Comparison of ENCODE assay signal across 8 mouse cellular contexts in the genomic region with DNA sequence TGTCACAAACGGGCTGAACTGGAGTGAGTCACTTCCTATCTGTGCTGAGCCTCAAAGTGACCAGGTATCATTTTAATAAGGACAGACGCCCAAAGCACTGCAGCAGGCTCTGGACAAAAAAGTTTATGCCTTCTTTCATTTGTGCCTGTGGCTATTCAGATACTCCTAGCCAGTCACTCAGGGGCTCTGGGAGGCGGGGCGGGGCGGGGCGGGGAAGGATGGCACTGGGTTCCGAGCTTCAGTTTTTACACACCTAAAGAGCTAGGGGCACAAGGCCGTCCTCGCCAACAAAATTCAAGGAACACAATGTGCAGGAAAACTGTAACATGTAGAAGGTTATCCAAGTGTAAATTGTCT. TPM values are rescaled to one million over a fixed set of nuclear protein-coding genes. Genes with fewer than 3 reads are reported as not detected.
A peak's percentile ranks its signal among the peaks of the same experiment; 100 is the strongest.
DNase-seq lines count a peak whose midpoint lies in the region; ATAC-seq and TF ChIP-seq lines count a peak whose summit lies in the region.

No protein-coding gene starts in this region.

- H3K9ac ChIP-seq in kidney, embryonic 16.5 days (replicated peaks; ENCODE audit: low read length), result no peak overlapping the region
- no peak overlapping the region; the same call in 1 of the 2 replicates for H3K9ac ChIP-seq in hindbrain, embryonic 11.5 days (ENCODE audit: low read depth, low read length)
- H3K9ac ChIP-seq in lung, postnatal 0 days (replicated peaks; ENCODE audit: low read depth), result 0 out of 2 replicates have a peak overlapping the region, but pooled peaks have one; percentile 90

- no peak for TF ChIP-seq CTCF in lung, postnatal 0 days (IDR thresholded peaks at IDR 0.05)

- H3K4me1 ChIP-seq in kidney, embryonic 16.5 days (ENCODE audit: insufficient read depth, low read length), result 0 out of 2 replicates have a peak, but pooled peaks cover 3% of the 10 kb centered on the region
- H3K4me1 ChIP-seq in embryonic facial prominence, embryonic 10.5 days, result peaks cover 13% of the 10 kb centered on the region
- H3K4me1 ChIP-seq in hindbrain, embryonic 11.5 days (replicated peaks; ENCODE audit: control insufficient read depth, insufficient read depth, low read length), result no peaks in the 10 kb centered on the region
- H3K4me1 ChIP-seq in lung, postnatal 0 days (ENCODE audit: insufficient read depth, low read depth, low read length), result peaks cover 7% of the 10 kb centered on the region; the same call in 1 of the 2 replicates

- ATAC-seq in kidney, embryonic 16.5 days (ENCODE audit: low FRiP score, low TSS enrichment), result peak; percentile 90
- ATAC-seq in hindbrain, embryonic 11.5 days (ENCODE audit: low FRiP score), result peak; percentile 86
- peak; percentile 80 for ATAC-seq in lung, postnatal 0 days

- DNase-seq in kidney, adult 9 months, result no peak
- no peak for DNase-seq in embryonic facial prominence, embryonic 10.5 days (ENCODE audit: low spot score)
- DNase-seq in hindbrain, embryonic 11.5 days (ENCODE audit: low spot score), result no peak
- DNase-seq in lung, postnatal 0 days (ENCODE audit: low spot score), result no peak
- no peak for DNase-seq in retina, embryonic 14.5 days (ENCODE audit: low spot score)
- DNase-seq in thymus, postnatal 10 days (ENCODE audit: low spot score in 2 of 2), result no peak
- DNase-seq in left cerebral cortex, adult 18-20 months (ENCODE audit: low spot score in 2 of 2), result no peak

- peak overlapping the region; percentile 79 for H3K4me2 ChIP-seq in kidney, embryonic 16.5 days (replicated peaks; ENCODE audit: low read depth, low read length)
- H3K4me2 ChIP-seq in hindbrain, embryonic 11.5 days (replicated peaks; ENCODE audit: low read depth, low read length), result peak overlapping the region; percentile 95
- H3K4me2 ChIP-seq in lung, postnatal 0 days (replicated peaks; ENCODE audit: low read depth, low read length), result peak overlapping the region; percentile 78

- H3K27me3 ChIP-seq in kidney, embryonic 16.5 days (ENCODE audit: insufficient read depth, low read length), result no peaks in the 10 kb centered on the region; the same call in 1 of the 2 replicates
- 0 out of 2 replicates have a peak, but pooled peaks cover 4% of the 10 kb centered on the region for H3K27me3 ChIP-seq in embryonic facial prominence, embryonic 10.5 days (replicated peaks; ENCODE audit: low read depth, poor library complexity, severe bottlenecking)
- no peaks in the 10 kb centered on the region for H3K27me3 ChIP-seq in hindbrain, embryonic 11.5 days (ENCODE audit: control insufficient read depth, insufficient read depth, low read length)
- no peaks in the 10 kb centered on the region for H3K27me3 ChIP-seq in lung, postnatal 0 days (replicated peaks; ENCODE audit: insufficient read depth, low read length)

- no peak for TF ChIP-seq EP300 in lung, postnatal 0 days (IDR thresholded peaks at IDR 0.05)

- no peaks in the 10 kb centered on the region for H3K36me3 ChIP-seq in kidney, embryonic 16.5 days (ENCODE audit: insufficient read depth, low read length)
- H3K36me3 ChIP-seq in embryonic facial prominence, embryonic 10.5 days (replicated peaks), result no peaks in the 10 kb centered on the region
- no peaks in the 10 kb centered on the region for H3K36me3 ChIP-seq in hindbrain, embryonic 11.5 days (ENCODE audit: control insufficient read depth, insufficient read depth, low read length)
- no peaks in the 10 kb centered on the region for H3K36me3 ChIP-seq in lung, postnatal 0 days (ENCODE audit: insufficient read depth, low read length)

- H3K9me3 ChIP-seq in kidney, embryonic 16.5 days (ENCODE audit: low read length), result no peaks in the 10 kb centered on the region
- H3K9me3 ChIP-seq in embryonic facial prominence, embryonic 10.5 days, result no peaks in the 10 kb centered on the region
- no peaks in the 10 kb centered on the region for H3K9me3 ChIP-seq in hindbrain, embryonic 11.5 days (ENCODE audit: control insufficient read depth, low read length)
- H3K9me3 ChIP-seq in lung, postnatal 0 days (ENCODE audit: low read length), result no peaks in the 10 kb centered on the region

- WGBS in kidney, embryonic 16.5 days, result 9% methylated on average over 9 of the region's 9 CpGs
- 4% methylated on average over 9 of the region's 9 CpGs for WGBS in embryonic facial prominence, embryonic 10.5 days
- 4% methylated on average over 9 of the region's 9 CpGs for WGBS in hindbrain, embryonic 11.5 days
- WGBS in lung, postnatal 0 days, result 8% methylated on average over 9 of the region's 9 CpGs

- H3K27ac ChIP-seq in kidney, embryonic 16.5 days (ENCODE audit: low read length), result no peak overlapping the region
- peak overlapping the region; percentile 88; the same call in 1 of the 2 replicates for H3K27ac ChIP-seq in embryonic facial prominence, embryonic 10.5 days (replicated peaks)
- H3K27ac ChIP-seq in hindbrain, embryonic 11.5 days (ENCODE audit: low read depth, low read length), result no peak overlapping the region
- no peak overlapping the region for H3K27ac ChIP-seq in lung, postnatal 0 days (ENCODE audit: low read length)

- peak overlapping the region; percentile 83 for H3K4me3 ChIP-seq in kidney, embryonic 16.5 days (ENCODE audit: low read length)
- peak overlapping the region; percentile 81 for H3K4me3 ChIP-seq in embryonic facial prominence, embryonic 10.5 days
- H3K4me3 ChIP-seq in hindbrain, embryonic 11.5 days (ENCODE audit: low read depth, low read length), result peak overlapping the region; percentile 70
- peak overlapping the region; percentile 90 for H3K4me3 ChIP-seq in lung, postnatal 0 days (ENCODE audit: low read depth, low read length)

RNA-seq across cellular contexts. Expression of a gene that starts 0.3 kb away (rescaled TPM):
- 22.3 and 23.6 TPM in 2 replicates for polyA plus RNA-seq in kidney, embryonic 16.5 days (2015; fragmentation: Nextera tagmentation; extraction: Ambion mirVana)
- polyA plus RNA-seq in embryonic facial prominence, embryonic 10.5 days (2016; fragmentation: Nextera tagmentation; extraction: Ambion mirVana), result 22.3 and 24.2 TPM in 2 replicates
- polyA plus RNA-seq in hindbrain, embryonic 11.5 days (2014; fragmentation: Nextera tagmentation; extraction: Ambion mirVana), result 24.9 and 29.4 TPM in 2 replicates
- 30.4 and 34.4 TPM in 2 replicates for polyA plus RNA-seq in lung, postnatal 0 days (2015; fragmentation: Nextera tagmentation; extraction: Ambion mirVana)
- 10 to 100 TPM; 20.9 to 22.1 TPM for total RNA-seq in left cerebral cortex, adult 18-20 months (2021)
